Mouse (Mus musculus): ENCODE results near the gene Rbbp9. TPM values are rescaled to one million over a fixed set of nuclear protein-coding genes. Genes with fewer than 3 reads are reported as not detected.

The Rbbp9 gene
- total and polyA plus RNA-seq, 2 experiments from 2014 or later, result 18.7 to 36.9 TPM

DNA sequence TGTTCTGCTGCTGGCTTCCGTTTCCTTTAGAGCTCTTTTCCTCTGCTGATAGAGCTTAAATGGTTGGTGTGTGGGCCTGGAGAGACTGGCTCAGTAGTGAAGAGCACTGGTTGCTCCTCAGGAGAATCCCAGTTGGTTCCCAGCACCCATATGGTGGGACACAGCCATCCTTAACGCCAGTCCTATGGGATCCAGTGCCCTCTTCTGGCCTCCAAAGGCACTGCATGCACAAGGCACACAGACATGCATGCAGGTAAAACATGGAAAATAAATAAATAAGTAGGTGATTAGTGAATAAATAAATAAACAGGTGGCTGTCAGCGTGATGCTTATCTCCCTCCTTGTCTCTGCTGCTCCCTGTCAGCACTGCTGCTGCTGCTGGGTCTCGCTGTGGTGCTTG lies 38.1 kb upstream of the Rbbp9 start:
- Histone ChIP-seq H3K9me3 (ENCODE audit: low read length) (no peaks in the 10 kb centered on the region), H3K36me3 (ENCODE audit: insufficient read depth, low read length) (peaks cover 50% of the 10 kb centered on the region), H3K4me3 (ENCODE audit: low read depth, low read length) (no peak overlapping the region), H3K27ac (ENCODE audit: low read depth, low read length) (no peak overlapping the region), H3K4me2 (ENCODE audit: low read depth, low read length, poor library complexity, severe bottlenecking) (no peak overlapping the region), H3K9ac (replicated peaks; ENCODE audit: low read length, poor library complexity, severe bottlenecking) (no peak overlapping the region), H3K4me1 (ENCODE audit: insufficient read depth, low read length) (no peaks in the 10 kb centered on the region), H3K27me3 (ENCODE audit: insufficient read depth, low read length) (no peaks in the 10 kb centered on the region)
- TF ChIP-seq CTCF (IDR thresholded peaks at IDR 0.05), result peak; percentile 49
- DNase-seq (ENCODE audit: low spot score), result no peak
- WGBS, result 83% methylated on average over 4 of the region's 4 CpGs
- no peak for ATAC-seq (ENCODE audit: low FRiP score)

DNA sequence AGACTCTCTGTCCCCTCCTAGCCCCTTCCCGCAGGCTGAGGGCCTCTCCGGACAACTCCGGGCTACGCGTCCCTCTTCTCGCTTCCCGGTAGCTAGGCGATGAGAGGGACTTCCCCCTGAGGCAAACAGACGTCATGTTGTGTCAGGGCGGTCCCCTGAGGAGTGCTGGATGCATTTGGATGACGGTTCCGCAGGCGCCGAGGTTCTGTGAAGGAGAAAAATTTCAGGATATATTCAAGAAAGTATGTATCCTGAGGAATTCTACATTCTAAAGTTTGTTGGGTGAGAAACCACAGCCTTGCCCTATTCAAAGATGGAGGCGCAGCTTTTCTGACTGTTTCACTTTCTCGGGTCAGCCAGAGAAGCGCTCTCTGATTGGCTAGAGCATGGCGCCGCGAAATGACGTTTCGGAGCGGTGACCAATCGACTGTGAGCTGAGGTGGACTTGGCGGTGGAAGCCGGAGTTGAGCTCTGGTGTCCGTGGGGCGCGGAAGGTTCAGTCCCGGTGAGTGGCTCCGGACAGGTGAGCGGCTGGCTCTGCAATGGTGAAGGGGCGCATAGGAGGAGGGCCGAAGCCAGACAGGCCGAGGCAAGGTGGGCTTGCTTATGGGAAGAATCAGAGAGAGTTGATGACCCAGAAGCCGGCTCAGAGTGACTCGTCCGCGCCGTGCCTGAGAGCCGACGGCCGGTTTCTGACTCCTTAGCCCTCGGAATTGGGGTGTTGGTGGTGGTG lies 5.3 kb upstream of the Rbbp9 start, which contains the start of gene Sec23b:
TSS of gene Sec23b (plus strand) at position 410 of the 733 bp plus-strand sequence.
- peak within 1 kb of the TSS; percentile 71 for H3K9ac ChIP-seq (replicated peaks; ENCODE audit: low read length, poor library complexity, severe bottlenecking)
- ATAC-seq (ENCODE audit: low FRiP score) (peak; percentile 98), DNase-seq (ENCODE audit: low spot score) (peak; percentile 97)
- peaks cover 5% of the 10 kb centered on the region; the same call in 1 of the 2 replicates for H3K4me1 ChIP-seq (ENCODE audit: insufficient read depth, low read length)
- TF ChIP-seq CTCF (IDR thresholded peaks at IDR 0.05), result no peak; the same call in none of the 2 replicates
- under 1% methylated on average over 44 of the region's 44 CpGs for WGBS
- peak within 1 kb of the TSS; percentile 59 for H3K4me2 ChIP-seq (ENCODE audit: low read depth, low read length, poor library complexity, severe bottlenecking)
- H3K27me3 ChIP-seq (ENCODE audit: insufficient read depth, low read length), result no peaks in the 10 kb centered on the region
- H3K27ac ChIP-seq (ENCODE audit: low read depth, low read length), result peak within 1 kb of the TSS; percentile 52; the same call in 1 of the 2 replicates
- H3K36me3 ChIP-seq (ENCODE audit: insufficient read depth, low read length), result 0 out of 2 replicates have a peak, but pooled peaks cover 4% of the 10 kb centered on the region
- H3K9me3 ChIP-seq (ENCODE audit: low read length), result no peaks in the 10 kb centered on the region
- peak within 1 kb of the TSS; percentile 76 for H3K4me3 ChIP-seq (ENCODE audit: low read depth, low read length)

DNA sequence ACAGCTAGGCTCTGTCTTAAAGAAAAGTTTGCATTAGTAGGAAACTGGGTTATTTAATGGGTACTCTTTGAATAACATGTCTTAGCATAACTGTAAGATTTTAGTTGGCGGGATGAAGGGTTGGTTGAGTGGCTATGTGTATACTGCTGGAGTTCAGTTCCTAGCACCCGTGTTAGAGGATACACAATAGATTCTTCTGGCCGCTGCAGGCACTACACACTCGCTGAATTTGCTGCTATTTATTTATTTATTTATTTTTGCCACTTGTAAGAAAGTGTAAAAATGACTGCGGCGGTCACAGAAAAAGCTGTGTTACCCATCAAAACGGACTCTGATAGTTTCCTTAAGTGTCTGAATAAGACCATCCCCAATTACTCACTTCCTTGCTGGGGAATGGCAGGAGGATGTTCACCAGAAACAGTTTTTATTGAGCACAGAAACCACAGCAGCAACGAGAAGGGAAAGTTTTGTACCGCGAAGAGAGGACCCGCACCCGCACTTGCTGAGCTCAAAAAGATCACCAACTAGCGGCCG lies 4.7 kb upstream of the Rbbp9 start:
- 3% methylated on average over 14 of the region's 14 CpGs for WGBS
- Histone ChIP-seq H3K4me2 (ENCODE audit: low read depth, low read length, poor library complexity, severe bottlenecking) (peak overlapping the region; percentile 59), H3K36me3 (ENCODE audit: insufficient read depth, low read length) (0 out of 2 replicates have a peak, but pooled peaks cover 4% of the 10 kb centered on the region), H3K4me3 (ENCODE audit: low read depth, low read length) (peak overlapping the region; percentile 76), H3K4me1 (ENCODE audit: insufficient read depth, low read length) (peaks cover 5% of the 10 kb centered on the region; the same call in 1 of the 2 replicates), H3K27me3 (ENCODE audit: insufficient read depth, low read length) (no peaks in the 10 kb centered on the region), H3K9me3 (ENCODE audit: low read length) (no peaks in the 10 kb centered on the region), H3K27ac (ENCODE audit: low read depth, low read length) (peak overlapping the region; percentile 52; the same call in 1 of the 2 replicates), H3K9ac (replicated peaks; ENCODE audit: low read length, poor library complexity, severe bottlenecking) (peak overlapping the region; percentile 15; the same call in 1 of the 2 replicates)
- DNase-seq (ENCODE audit: low spot score), result peak; percentile 4
- ATAC-seq (ENCODE audit: low FRiP score), result no peak
- TF ChIP-seq CTCF (IDR thresholded peaks at IDR 0.05), result peak; percentile 24; the same call in 1 of the 2 replicates

DNA sequence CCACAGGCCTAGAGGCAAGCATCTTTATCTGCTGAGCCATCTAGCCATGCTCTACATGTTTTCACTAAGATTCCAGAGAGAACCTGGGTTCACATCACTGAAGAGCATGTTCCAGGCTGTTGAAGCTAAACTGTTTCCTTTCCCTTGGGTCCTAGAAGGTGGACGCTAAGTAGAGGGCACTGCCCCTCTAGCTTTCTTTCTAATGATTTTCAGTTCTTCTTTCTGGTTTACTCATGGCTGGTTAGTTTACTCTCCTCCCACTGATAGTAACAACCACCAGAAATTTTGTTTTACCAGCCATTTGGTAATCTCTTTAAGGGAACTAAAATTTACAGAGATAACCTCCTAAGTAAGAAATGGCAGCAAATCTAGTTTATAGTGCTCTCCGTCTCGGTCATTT lies 3.2 kb upstream of the Rbbp9 start:
- ATAC-seq (ENCODE audit: low FRiP score), result no peak
- H3K36me3 ChIP-seq (ENCODE audit: insufficient read depth, low read length), result no peaks in the 10 kb centered on the region
- no peak overlapping the region for H3K9ac ChIP-seq (replicated peaks; ENCODE audit: low read length, poor library complexity, severe bottlenecking)
- H3K9me3 ChIP-seq (ENCODE audit: low read length), result no peaks in the 10 kb centered on the region
- no peak overlapping the region for H3K4me3 ChIP-seq (ENCODE audit: low read depth, low read length)
- no peak overlapping the region for H3K4me2 ChIP-seq (ENCODE audit: low read depth, low read length, poor library complexity, severe bottlenecking)
- H3K4me1 ChIP-seq (ENCODE audit: insufficient read depth, low read length), result peaks cover 5% of the 10 kb centered on the region; the same call in 1 of the 2 replicates
- no peak for TF ChIP-seq CTCF (IDR thresholded peaks at IDR 0.05)
- no peaks in the 10 kb centered on the region for H3K27me3 ChIP-seq (ENCODE audit: insufficient read depth, low read length)
- no peak overlapping the region for H3K27ac ChIP-seq (ENCODE audit: low read depth, low read length)
- DNase-seq (ENCODE audit: low spot score), result no peak
- WGBS, result 93% methylated on average over 3 of the region's 3 CpGs

DNA sequence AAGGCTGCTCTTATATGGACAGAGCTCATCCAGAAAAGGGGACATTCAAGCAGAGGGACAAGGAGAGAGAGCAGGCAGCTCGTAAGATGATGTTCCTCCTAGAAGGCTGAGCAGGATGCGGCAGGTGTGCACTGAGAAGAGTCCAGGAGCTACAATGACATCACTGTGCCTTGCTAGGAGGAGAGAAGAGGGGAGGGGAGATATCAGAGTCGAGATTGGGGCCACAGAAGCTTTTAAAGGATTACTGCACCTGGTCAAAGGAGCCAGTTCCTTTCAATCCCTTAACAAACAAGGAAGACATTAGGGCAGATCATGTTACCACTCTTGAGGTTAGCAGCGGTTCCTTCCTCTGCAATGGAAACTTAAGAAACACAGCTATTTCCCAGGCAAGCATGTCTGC lies 3.1 kb downstream of the Rbbp9 start:
- Histone ChIP-seq H3K4me3 (ENCODE audit: low read depth, low read length) (no peak overlapping the region), H3K9ac (replicated peaks; ENCODE audit: low read length, poor library complexity, severe bottlenecking) (no peak overlapping the region), H3K36me3 (ENCODE audit: insufficient read depth, low read length) (peaks cover 33% of the 10 kb centered on the region), H3K4me2 (ENCODE audit: low read depth, low read length, poor library complexity, severe bottlenecking) (no peak overlapping the region), H3K27ac (ENCODE audit: low read depth, low read length) (no peak overlapping the region), H3K4me1 (ENCODE audit: insufficient read depth, low read length) (no peaks in the 10 kb centered on the region), H3K9me3 (ENCODE audit: low read length) (no peaks in the 10 kb centered on the region), H3K27me3 (ENCODE audit: insufficient read depth, low read length) (no peaks in the 10 kb centered on the region)
- no peak for TF ChIP-seq CTCF (IDR thresholded peaks at IDR 0.05)
- WGBS, result 87% methylated on average over 4 of the region's 4 CpGs
- no peak for ATAC-seq (ENCODE audit: low FRiP score)
- no peak for DNase-seq (ENCODE audit: low spot score)

DNA sequence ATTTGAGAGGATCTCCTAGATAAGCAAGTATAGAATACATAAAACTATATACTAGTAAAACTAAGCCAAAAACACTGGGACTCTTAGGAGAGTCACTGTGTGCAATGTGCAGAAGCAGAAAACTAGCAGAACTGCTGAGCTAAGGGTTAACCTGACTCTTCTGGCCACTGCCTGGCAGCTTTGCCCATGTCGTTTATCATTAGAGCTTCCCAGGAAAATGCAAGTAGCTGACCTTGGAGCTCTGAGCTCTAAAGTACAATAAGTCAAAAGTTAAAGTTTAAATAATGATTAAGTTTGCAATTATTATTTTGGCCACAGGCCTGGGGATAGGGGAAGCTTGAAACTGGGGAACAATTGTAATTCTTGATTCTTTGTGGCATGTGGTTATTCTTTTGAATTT lies 5.2 kb downstream of the Rbbp9 start:
- Histone ChIP-seq H3K27ac (ENCODE audit: low read depth, low read length) (no peak overlapping the region), H3K4me3 (ENCODE audit: low read depth, low read length) (no peak overlapping the region), H3K27me3 (ENCODE audit: insufficient read depth, low read length) (no peaks in the 10 kb centered on the region), H3K4me2 (ENCODE audit: low read depth, low read length, poor library complexity, severe bottlenecking) (no peak overlapping the region), H3K9me3 (ENCODE audit: low read length) (no peaks in the 10 kb centered on the region), H3K9ac (replicated peaks; ENCODE audit: low read length, poor library complexity, severe bottlenecking) (no peak overlapping the region), H3K4me1 (ENCODE audit: insufficient read depth, low read length) (no peaks in the 10 kb centered on the region), H3K36me3 (ENCODE audit: insufficient read depth, low read length) (peaks cover 37% of the 10 kb centered on the region)
- 77% methylated on average over 1 of the region's 1 CpGs for WGBS
- ATAC-seq (ENCODE audit: low FRiP score) (no peak), DNase-seq (ENCODE audit: low spot score) (no peak)
- TF ChIP-seq CTCF (IDR thresholded peaks at IDR 0.05), result no peak
